Mouse (Mus musculus) brain, adult 2 months (tissue): ENCODE measurements around the gene Pex14.

ENCODE experiments used
- DNase-seq: peaks from one replicate; pipeline ENCODE4 v3.0.0; 2011; ENCODE audit warnings: low read depth, low spot score

Pex14 gene

GRCm38 (mm10) chr4:148923414-148923813 is 176.3 kb downstream of the Pex14 start:
- DNase-seq: no peak

GRCm38 (mm10) chr4:148922221-148922700 is 177.4 kb downstream of the Pex14 start:
- no peak for DNase-seq

- no peak for DNase-seq
Observed at GRCm38 (mm10) chr4:148920610-148921009, 179.1 kb downstream of the Pex14 start.

GRCm38 (mm10) chr4:148918707-148919447 is 180.8 kb downstream of the Pex14 start:
- DNase-seq: no peak

- no peak for DNase-seq
Observed at GRCm38 (mm10) chr4:148915849-148916248, 183.8 kb downstream of the Pex14 start.

GRCm38 (mm10) chr4:148914863-148915622 is 184.6 kb downstream of the Pex14 start:
- peak; percentile 22 for DNase-seq

GRCm38 (mm10) chr4:148912826-148913590 is 186.7 kb downstream of the Pex14 start:
- DNase-seq: no peak

GRCm38 (mm10) chr4:148912134-148912533 is 187.5 kb downstream of the Pex14 start:
- no peak for DNase-seq
